In the genomic region with DNA sequence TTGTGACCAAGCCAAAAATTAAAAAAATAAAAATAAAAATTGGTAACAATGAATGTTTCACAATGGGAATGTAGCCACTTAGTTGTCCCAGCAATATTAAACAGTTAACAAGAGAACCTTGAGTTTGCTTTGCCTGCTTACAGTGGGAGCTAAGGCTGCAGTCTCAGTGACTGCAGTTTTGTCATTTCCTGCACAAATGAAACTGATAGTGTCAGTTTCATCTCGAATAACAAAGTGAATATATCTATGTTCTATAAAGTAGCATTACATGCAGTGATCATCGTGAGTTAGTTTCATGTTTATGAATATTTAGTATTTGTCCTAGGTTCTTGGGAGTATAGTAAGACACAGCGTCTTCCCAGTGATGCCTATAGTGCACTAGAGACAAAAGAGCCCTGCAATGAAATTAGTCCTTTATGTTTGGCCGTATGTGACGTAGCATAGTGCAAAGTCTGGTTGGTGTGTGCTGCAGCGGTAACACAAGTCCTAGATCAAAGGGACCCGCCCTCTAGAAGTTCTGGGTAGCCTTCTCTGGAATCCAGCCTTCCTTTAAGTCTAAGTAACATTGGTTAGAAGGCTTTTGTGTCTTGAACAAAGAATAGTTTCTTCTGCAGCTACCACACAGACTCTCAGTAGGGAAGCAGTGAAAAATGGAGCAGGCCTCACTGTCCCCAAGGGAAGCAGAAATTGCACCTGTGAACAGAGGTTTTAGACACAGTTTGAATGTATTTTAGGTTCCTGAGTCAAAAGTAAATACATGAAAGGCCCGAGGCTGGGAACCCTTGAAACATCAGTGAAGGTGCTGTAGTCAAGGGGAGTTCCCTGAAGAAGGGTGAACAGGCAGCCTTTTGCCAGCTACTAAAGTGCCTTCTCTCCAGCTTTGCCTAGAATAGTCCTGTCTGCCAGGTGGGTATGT, we compare ENCODE assay signal across 14 mouse cellular contexts. TPM values are rescaled to one million over a fixed set of nuclear protein-coding genes. Genes with fewer than 3 reads are reported as not detected.
DNase-seq lines count a peak whose midpoint lies in the region; ATAC-seq lines count a peak whose summit lies in the region.
"Had no signal": no experiment of that assay in that cellular context is flagged by ENCODE, and none has a peak within 500 bp of the region (broad histone marks: within the 10 kb centered on the region; RNA-seq: fewer than 3 reads in every experiment).

No protein-coding gene starts in this region.

- no peaks in the 10 kb centered on the region for H3K27me3 ChIP-seq in hindbrain, embryonic 16.5 days (replicated peaks; ENCODE audit: control insufficient read depth, insufficient read depth, low read length)

- no peaks in the 10 kb centered on the region for H3K9me3 ChIP-seq in hindbrain, embryonic 16.5 days (ENCODE audit: control insufficient read depth, low read length)
- H3K9me3 ChIP-seq: forebrain, embryonic 10.5 days had no signal

- no peak overlapping the region for H3K27ac ChIP-seq in hindbrain, embryonic 16.5 days (ENCODE audit: low read depth, low read length)
- H3K27ac ChIP-seq: forebrain, embryonic 10.5 days had no signal

- H3K9ac ChIP-seq in hindbrain, embryonic 16.5 days (ENCODE audit: low read depth, low read length): no peak overlapping the region
- H3K9ac ChIP-seq: lung, embryonic 14.5 days had no signal

- WGBS in hindbrain, embryonic 16.5 days: 72% methylated on average over 8 of the region's 8 CpGs

- DNase-seq in frontal cortex, postnatal 36 days (ENCODE audit: low spot score in 2 of 2): no peak
- DNase-seq in thymus, postnatal 0 days (ENCODE audit: low spot score): peak; percentile 33
- DNase-seq in thymus, adult 18-20 months: no peak
- no peak for DNase-seq in retina, postnatal 1 day
- DNase-seq in cerebellum, postnatal 14 days: no peak
- DNase-seq: cerebellum, adult 18-20 months; kidney, adult 8-10 months; lung, embryonic 14.5 days; right cerebral cortex, postnatal 4 days had no signal

- H3K36me3 ChIP-seq in hindbrain, embryonic 16.5 days (ENCODE audit: control insufficient read depth, insufficient read depth, low read length): no peaks in the 10 kb centered on the region
- H3K36me3 ChIP-seq: forebrain, embryonic 10.5 days had no signal

- no peaks in the 10 kb centered on the region; the same call in 1 of the 2 replicates for H3K4me1 ChIP-seq in hindbrain, embryonic 16.5 days (ENCODE audit: control insufficient read depth, insufficient read depth, low read depth, low read length)

- H3K4me2 ChIP-seq in hindbrain, embryonic 16.5 days (ENCODE audit: low read length): no peak overlapping the region
- H3K4me2 ChIP-seq: heart, embryonic 11.5 days; lung, embryonic 14.5 days had no signal

- H3K4me3 ChIP-seq in hindbrain, embryonic 16.5 days (ENCODE audit: low read length): no peak overlapping the region
- H3K4me3 ChIP-seq: forebrain, embryonic 10.5 days had no signal

- 0 out of 2 replicates have a peak, but pooled peaks have one; percentile 29 for ATAC-seq in frontal cortex, adult (ENCODE audit: low TSS enrichment)
- peak; percentile 91 for ATAC-seq in inflammation-experienced regulatory T-cells, adult 6 months
- no peak for ATAC-seq in hindbrain, embryonic 16.5 days

RNA-seq across cellular contexts. Expression of gene Sertad2, which starts 10.0 kb away (rescaled TPM):
- polyA plus RNA-seq in thymus, postnatal 0 days (2015; fragmentation: Nextera tagmentation; extraction: Ambion mirVana): 26.9 and 29.2 TPM in 2 replicates
- polyA plus RNA-seq in inflammation-experienced regulatory T-cells, adult 6 months (2017; shearing (Covaris generic)): 10 to 100 TPM in 2 of 3 experiments, 1 to 10 TPM in 1; 9.5 to 17.8 (median 16.8) TPM
- 27.6 and 29.1 TPM in 2 replicates for polyA plus RNA-seq in hindbrain, embryonic 16.5 days (2015; fragmentation: Nextera tagmentation; extraction: Ambion mirVana)
